Mouse (Mus musculus) spleen, postnatal 14 days (tissue): Measurements from ENCODE around the gene Fgfr2.

Experiments
- DNase-seq, 2 experiments: peaks; one replicate each; pipeline ENCODE4 v3.0.0; 2021 to 2022; ENCODE audit warnings: low spot score in 2 of 2

The Fgfr2 gene

DNA sequence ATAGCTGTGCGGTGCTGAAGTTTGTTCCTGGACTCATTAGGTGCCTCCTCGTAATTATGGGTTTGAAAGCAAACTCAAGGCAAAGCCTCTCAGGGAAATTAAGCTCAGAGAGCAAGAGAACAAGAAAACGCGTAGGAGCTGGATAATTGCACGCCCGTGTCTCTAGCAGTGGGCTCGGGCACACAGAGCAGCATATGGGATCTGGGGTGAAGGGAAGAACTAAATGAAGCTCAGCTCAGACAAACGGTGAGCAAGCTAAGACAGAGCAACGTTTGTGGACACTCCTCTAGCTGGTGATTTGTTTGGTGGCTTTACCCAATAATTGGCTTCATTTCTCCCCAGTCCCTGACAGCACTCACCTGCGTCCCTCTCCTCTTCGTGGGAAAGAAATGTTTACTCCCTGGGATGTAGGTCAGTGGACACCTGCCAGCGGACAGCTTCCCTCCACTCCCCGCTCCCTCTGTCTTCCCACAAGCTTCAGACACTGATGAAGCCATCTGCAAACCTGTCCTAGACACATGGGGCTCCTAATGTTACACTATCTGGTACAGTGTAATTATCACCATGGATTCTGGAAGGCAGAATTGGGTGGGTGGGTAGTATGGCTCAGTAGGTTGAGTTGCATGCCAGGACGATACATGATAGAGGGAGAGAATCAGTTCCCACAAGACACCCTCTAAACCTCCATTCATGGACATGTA lies 1117.0 kb downstream of the Fgfr2 start:
- DNase-seq, result no peak

- DNase-seq, result no peak
These were observed 1130.3 kb downstream of the Fgfr2 start for GRCm38 (mm10) chr7:131992873-131993272.

DNA sequence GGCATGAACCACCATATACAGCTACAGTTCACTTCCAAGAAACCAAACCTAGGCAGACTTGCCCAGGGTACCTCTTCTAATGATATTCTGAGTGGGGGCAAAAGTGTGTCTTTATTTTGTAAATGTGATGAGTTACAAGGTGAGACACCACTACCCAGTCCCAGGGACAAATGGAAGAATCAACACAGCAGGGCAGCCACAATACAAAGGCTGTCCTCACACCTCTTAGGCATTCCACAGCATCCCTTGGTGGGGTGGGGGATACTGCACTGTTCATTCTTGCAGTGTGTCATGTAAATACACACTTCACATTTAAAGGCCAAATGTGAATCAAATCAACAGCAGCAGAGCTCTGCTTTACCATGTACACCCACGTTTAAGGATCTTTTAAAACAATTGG lies 1130.9 kb downstream of the Fgfr2 start:
- DNase-seq, result no peak

DNA sequence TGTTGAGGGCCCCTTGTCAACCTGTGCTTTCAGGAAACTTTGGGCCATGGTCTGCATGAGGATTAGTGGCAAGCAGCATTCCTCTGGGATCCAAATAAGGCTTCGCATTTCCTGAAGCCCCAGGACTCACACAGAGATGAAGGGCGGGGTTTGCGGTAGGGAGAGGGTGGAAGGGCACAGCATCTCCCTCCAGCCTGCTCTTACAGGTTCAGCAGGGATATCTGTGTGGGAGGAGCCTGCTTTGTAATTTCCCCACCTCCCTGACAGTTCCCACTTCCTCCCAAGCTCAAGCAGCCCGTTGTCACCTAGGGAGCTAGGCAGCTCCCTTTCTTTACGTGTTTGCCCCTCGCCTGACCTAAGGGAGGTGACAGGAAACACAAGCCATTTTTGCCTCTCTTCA lies 1134.1 kb downstream of the Fgfr2 start:
- DNase-seq, result no peak

- DNase-seq, result no peak
These were observed 1144.5 kb downstream of the Fgfr2 start for GRCm38 (mm10) chr7:131978609-131979008.

- no peak for DNase-seq
These were observed 1147.3 kb downstream of the Fgfr2 start for GRCm38 (mm10) chr7:131975867-131976266.

DNA sequence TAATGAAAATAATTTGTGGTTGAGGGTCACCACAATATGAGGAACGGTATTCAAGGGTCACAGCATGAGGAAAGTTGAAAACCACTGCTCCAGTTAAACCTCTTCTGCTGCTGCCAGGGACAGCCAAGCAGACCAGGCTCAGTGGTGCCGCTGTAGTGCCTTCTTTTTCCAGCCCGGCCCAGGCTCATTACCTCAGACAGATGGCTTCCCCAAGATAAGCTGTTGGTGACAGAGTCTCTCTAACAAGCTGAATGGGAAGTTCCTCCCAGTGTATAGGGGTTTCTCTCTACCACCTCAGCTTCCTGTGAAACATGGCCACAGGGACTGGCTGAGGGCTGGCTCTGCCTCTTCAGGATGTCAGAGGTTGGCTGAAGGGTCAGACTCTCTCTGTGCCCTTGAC lies 1152.9 kb downstream of the Fgfr2 start:
- no peak for DNase-seq

GRCm38 (mm10) chr7:131966916-131967494 lies 1156.1 kb downstream of the Fgfr2 start:
- no peak for DNase-seq

- DNase-seq, result no peak
These were observed 1156.9 kb downstream of the Fgfr2 start, which contains the start of gene Gpr26 for GRCm38 (mm10) chr7:131966023-131966915. Gene Gpr26, plus strand, starts transcription at chr7:131966460.

GRCm38 (mm10) chr7:131960551-131960950 lies 1162.6 kb downstream of the Fgfr2 start:
- DNase-seq, result no peak

DNA sequence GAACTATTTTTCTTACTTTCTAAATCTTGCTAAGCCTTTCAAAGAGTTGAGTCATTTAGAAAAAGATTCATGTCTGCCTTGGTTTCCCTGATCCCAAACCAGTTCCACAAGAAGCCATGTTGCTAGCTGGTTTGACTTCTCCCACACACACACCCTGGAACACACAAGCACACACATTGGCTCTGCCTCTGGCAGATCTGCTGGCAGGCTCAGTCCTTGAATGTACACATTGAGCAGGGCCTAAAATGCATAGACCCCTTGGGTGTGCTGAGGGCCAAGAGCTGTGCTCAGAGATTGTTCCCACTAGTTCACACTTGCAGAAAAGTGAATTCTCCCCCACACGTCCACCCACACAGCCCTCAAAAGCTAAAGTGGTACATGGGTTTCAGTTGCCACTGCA lies 1164.4 kb downstream of the Fgfr2 start:
- DNase-seq, result no peak

DNA sequence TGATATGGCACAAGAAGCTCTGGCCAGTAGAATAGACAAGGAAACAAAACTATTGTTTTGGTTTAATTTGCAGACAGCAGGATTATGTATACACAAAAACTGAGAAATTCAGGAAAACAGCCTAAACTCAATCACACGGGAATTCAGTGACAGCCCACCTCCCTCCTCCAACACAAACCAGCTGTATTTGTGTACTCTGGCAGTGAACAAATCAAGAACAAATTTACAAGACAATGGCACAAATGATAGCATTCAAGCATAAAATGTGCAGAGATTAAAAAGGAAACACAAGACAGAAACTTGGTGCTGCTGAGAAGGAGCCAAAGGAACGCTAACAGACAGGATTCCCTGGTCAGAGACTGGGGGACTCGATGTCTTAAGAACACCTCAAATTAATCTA lies 1169.7 kb downstream of the Fgfr2 start:
- no peak for DNase-seq

- no peak for DNase-seq
These were observed 1172.0 kb downstream of the Fgfr2 start for GRCm38 (mm10) chr7:131951131-131951530.

DNA sequence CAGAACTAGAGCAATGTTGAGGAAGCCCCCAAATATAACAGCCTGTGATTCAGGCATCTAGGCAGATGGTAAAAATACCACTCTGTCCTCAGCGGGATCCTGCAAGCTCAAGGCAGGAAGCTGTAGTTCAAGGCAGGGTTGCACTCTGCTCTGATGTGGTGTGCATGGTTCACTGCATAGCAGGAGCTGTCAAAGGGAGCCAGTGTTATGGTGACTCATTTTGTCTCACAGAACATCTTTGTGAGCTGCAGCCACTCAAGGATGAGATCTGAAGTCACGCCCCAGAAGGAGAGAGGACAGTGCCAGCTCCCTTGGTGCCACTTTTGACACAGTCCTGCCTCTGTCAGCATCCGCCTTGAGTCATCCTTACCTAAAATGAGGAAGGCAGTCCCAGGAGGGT lies 1185.5 kb downstream of the Fgfr2 start:
- no peak for DNase-seq

- DNase-seq, result no peak
These were observed 1195.7 kb downstream of the Fgfr2 start for GRCm38 (mm10) chr7:131927288-131928050.

- no peak for DNase-seq
These were observed 1205.8 kb downstream of the Fgfr2 start for GRCm38 (mm10) chr7:131917384-131917783.

DNA sequence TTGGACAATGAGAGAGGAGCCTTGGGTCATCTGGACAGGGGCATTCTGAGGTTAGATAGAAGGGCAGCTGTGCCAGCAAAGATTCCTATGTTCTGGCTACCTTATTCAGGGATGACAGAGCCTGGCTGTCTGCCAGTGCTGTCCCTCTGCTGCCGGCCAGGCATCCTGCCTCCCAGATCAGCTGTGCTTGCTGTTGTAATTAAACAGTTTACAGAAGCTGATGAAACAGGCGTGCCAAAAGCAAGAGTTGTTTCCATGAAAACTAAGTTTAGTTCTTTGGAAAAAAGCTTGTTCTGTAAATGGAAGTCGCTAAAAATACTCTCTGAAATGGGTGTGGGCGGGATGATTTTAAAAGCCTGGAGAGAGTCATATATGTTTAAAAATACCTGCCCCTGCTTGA lies 1213.5 kb downstream of the Fgfr2 start:
- DNase-seq, result no peak

DNA sequence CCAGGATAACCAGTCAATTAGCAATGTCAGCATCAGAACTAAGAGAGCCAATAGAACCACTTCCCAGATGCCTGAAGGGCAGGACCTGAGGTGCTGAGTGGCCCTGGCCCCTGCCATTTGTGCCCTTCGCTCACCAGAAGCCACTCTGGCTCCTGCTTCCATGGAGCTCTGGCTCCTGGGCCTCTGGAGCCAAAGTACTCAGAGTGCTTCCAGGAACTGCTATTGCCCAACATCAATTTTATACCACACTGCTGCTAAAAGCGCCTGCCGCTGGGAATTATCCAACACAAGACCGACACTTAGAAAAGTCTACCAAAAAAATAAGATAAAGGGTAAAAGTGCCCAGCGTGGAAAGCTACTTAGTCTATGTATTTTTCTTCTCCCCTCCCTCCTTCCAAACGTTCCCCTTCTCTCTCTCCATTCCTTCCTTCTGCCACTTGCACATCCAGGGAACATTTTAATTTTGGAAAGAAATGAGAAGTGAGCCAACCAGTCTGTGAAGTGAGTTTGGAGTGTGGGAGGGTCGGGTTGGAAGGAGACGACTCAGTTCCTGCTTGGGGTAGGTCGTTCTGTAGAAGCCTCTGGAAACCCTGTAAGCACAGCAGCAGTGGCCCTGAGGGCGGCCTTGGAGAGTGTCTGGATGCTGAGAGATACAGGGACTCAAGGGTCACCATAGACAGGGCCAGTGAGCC lies 1216.5 kb downstream of the Fgfr2 start:
- no peak for DNase-seq

- peak in 1 of 2 experiments; percentile 16 for DNase-seq
These were observed 1223.8 kb downstream of the Fgfr2 start for GRCm38 (mm10) chr7:131899356-131899755.

- no peak for DNase-seq
These were observed 1225.9 kb downstream of the Fgfr2 start for GRCm38 (mm10) chr7:131897282-131897681.

- no peak for DNase-seq
These were observed 1240.3 kb downstream of the Fgfr2 start for GRCm38 (mm10) chr7:131882824-131883223.
